Mouse (Mus musculus) spleen, postnatal 10 days (tissue): ENCODE measurements around the gene Adcy7.

ENCODE experiments used
- DNase-seq, 2 experiments: peaks; one replicate each; pipeline ENCODE4 v3.0.0; 2021 to 2022; ENCODE audit warnings: low spot score in 2 of 2

Gene Adcy7

GRCm38 (mm10) chr8:88273051-88273430 lies 838 bp downstream of the Adcy7 start:
- no peak for DNase-seq

- no peak for DNase-seq
These were observed 1.9 kb downstream of the Adcy7 start for GRCm38 (mm10) chr8:88274090-88274489.

- no peak for DNase-seq
These were observed 7.0 kb downstream of the Adcy7 start for GRCm38 (mm10) chr8:88279220-88279619.

- DNase-seq = peak in 1 of 2 experiments; percentile 37
These were observed 7.5 kb downstream of the Adcy7 start for GRCm38 (mm10) chr8:88279670-88280069.

GRCm38 (mm10) chr8:88280904-88281303 lies 8.7 kb downstream of the Adcy7 start:
- no peak for DNase-seq

- peak in 1 of 2 experiments; percentile 68 for DNase-seq
These were observed 10.5 kb downstream of the Adcy7 start for GRCm38 (mm10) chr8:88282684-88283083.

GRCm38 (mm10) chr8:88283243-88284115 lies 11.3 kb downstream of the Adcy7 start:
- DNase-seq = peak in 1 of 2 experiments; percentile 15

GRCm38 (mm10) chr8:88284738-88285137 lies 12.5 kb downstream of the Adcy7 start:
- DNase-seq = peak in 1 of 2 experiments; percentile 16

- DNase-seq = peak in 1 of 2 experiments; percentile 75
These were observed 13.5 kb downstream of the Adcy7 start for GRCm38 (mm10) chr8:88285469-88286356.

GRCm38 (mm10) chr8:88286421-88286960 lies 14.3 kb downstream of the Adcy7 start:
- peak in 1 of 2 experiments; percentile 16 for DNase-seq

- peak; percentile 63 to 70 for DNase-seq
These were observed 16.5 kb downstream of the Adcy7 start for GRCm38 (mm10) chr8:88288622-88289242.

GRCm38 (mm10) chr8:88289901-88290300 lies 17.7 kb downstream of the Adcy7 start:
- DNase-seq = no peak

GRCm38 (mm10) chr8:88290326-88291304 lies 18.4 kb downstream of the Adcy7 start:
- no peak for DNase-seq

GRCm38 (mm10) chr8:88291305-88291690 lies 19.1 kb downstream of the Adcy7 start:
- DNase-seq = no peak

- no peak for DNase-seq
These were observed 20.7 kb downstream of the Adcy7 start for GRCm38 (mm10) chr8:88292926-88293325.

- DNase-seq = peak; percentile 30 to 64
These were observed 21.6 kb downstream of the Adcy7 start for GRCm38 (mm10) chr8:88293590-88294356.

GRCm38 (mm10) chr8:88294977-88295376 lies 22.8 kb downstream of the Adcy7 start:
- no peak for DNase-seq

- no peak for DNase-seq
These were observed 26.0 kb downstream of the Adcy7 start for GRCm38 (mm10) chr8:88297976-88298732.

- DNase-seq = no peak
These were observed 26.5 kb downstream of the Adcy7 start for GRCm38 (mm10) chr8:88298733-88299103.
